Mouse (Mus musculus) midbrain, embryonic 12.5 days (tissue): ENCODE data around the gene Olfr90. TPM values are rescaled to one million over a fixed set of nuclear protein-coding genes. Genes with fewer than 3 reads are reported as not detected.

Experiments used
- ATAC-seq: fragments of 200-750 bp; cut with Nextera tagmentation; 2 replicates; pipeline ENCODE4 v1.8.0; 2017; ENCODE audit warnings: low read depth, moderate TSS enrichment, moderate library complexity; ENCODE audit not compliant: low FRiP score
- H3K27ac ChIP-seq: fragments of 300-500 bp; sonication (generic); replicated peaks from 2 replicates; pipeline ENCODE4 v1.5.1; 2016; ENCODE audit warnings: mild to moderate bottlenecking
- H3K27me3 ChIP-seq: fragments of 300-500 bp; sonication (generic); 2 replicates; pipeline ENCODE4 v1.6.1; 2016; ENCODE audit warnings: mild to moderate bottlenecking
- H3K36me3 ChIP-seq: fragments of 300-500 bp; sonication (generic); 2 replicates; pipeline ENCODE4 v1.6.1; 2016
- H3K4me1 ChIP-seq: fragments of 300-500 bp; sonication (generic); 2 replicates; pipeline ENCODE4 v1.6.1; 2016
- H3K4me2 ChIP-seq: fragments of 300-500 bp; sonication (generic); replicated peaks from 2 replicates; pipeline ENCODE4 v1.6.1; 2016; ENCODE audit warnings: mild to moderate bottlenecking, moderate library complexity
- H3K4me3 ChIP-seq: fragments of 300-500 bp; sonication (generic); 2 replicates; pipeline ENCODE4 v1.5.1; 2016; ENCODE audit warnings: mild to moderate bottlenecking
- H3K9ac ChIP-seq: fragments of 300-500 bp; sonication (generic); replicated peaks from 2 replicates; pipeline ENCODE4 v1.6.1; 2016; ENCODE audit warnings: mild to moderate bottlenecking, moderate library complexity
- H3K9me3 ChIP-seq: fragments of 300-500 bp; sonication (generic); 2 replicates; pipeline ENCODE4 v1.6.1; 2016; ENCODE audit warnings: mild to moderate bottlenecking
- WGBS: fragments of 180-500 bp; shearing (Covaris S2); methylation state at CpG from one replicate; pipeline ENCODE4 v1.1.7; 2016; 5-methylcytosine and 5-hydroxymethylcytosine counted together
- polyA plus RNA-seq: library from polyadenylated mRNA; unstranded; fragments of >200 nt; fragmentation: Nextera tagmentation; extraction: Ambion mirVana; gene quantifications from 2 replicates; pipeline ENCODE4 v1.2.1, GENCODE M21; 2016

The Olfr90 gene
- polyA plus RNA-seq, 1 experiment from 2014 or later: not detected

GRCm38 (mm10) chr17:37075766-37076165 lies 12.5 kb downstream of the Olfr90 start:
- H3K9me3 ChIP-seq: no peaks in the 10 kb centered on the region
- no peak overlapping the region for H3K27ac ChIP-seq
- H3K27me3 ChIP-seq: peaks cover 10% of the 10 kb centered on the region
- H3K4me1 ChIP-seq: peaks cover 33% of the 10 kb centered on the region
- 89% methylated on average over 2 of the region's 2 CpGs for WGBS
- no peak overlapping the region for H3K4me3 ChIP-seq
- H3K36me3 ChIP-seq: peaks cover 58% of the 10 kb centered on the region
- no peak overlapping the region for H3K9ac ChIP-seq
- H3K4me2 ChIP-seq: no peak overlapping the region
- ATAC-seq: no peak

GRCm38 (mm10) chr17:37075181-37075580 lies 13.1 kb downstream of the Olfr90 start:
- ATAC-seq: no peak
- no peaks in the 10 kb centered on the region for H3K9me3 ChIP-seq
- peaks cover 64% of the 10 kb centered on the region for H3K36me3 ChIP-seq
- peaks cover 33% of the 10 kb centered on the region for H3K4me1 ChIP-seq
- no peak overlapping the region for H3K27ac ChIP-seq
- H3K27me3 ChIP-seq: peaks cover 10% of the 10 kb centered on the region
- H3K9ac ChIP-seq: no peak overlapping the region
- H3K4me2 ChIP-seq: no peak overlapping the region
- WGBS: 80% methylated on average over 6 of the region's 6 CpGs
- no peak overlapping the region for H3K4me3 ChIP-seq

GRCm38 (mm10) chr17:37072730-37073276 lies 15.5 kb downstream of the Olfr90 start:
- Histone ChIP-seq H3K9ac (0 out of 2 replicates have a peak overlapping the region, but pooled peaks have one; percentile 15), H3K4me1 (peaks cover 13% of the 10 kb centered on the region), H3K4me2 (0 out of 2 replicates have a peak overlapping the region, but pooled peaks have one; percentile 4), H3K4me3 (no peak overlapping the region), H3K9me3 (no peaks in the 10 kb centered on the region), H3K27ac (peak overlapping the region; percentile 54; the same call in 1 of the 2 replicates), H3K27me3 (peaks cover 10% of the 10 kb centered on the region), H3K36me3 (peaks cover 87% of the 10 kb centered on the region)
- ATAC-seq: peak; percentile 35; the same call in 1 of the 2 replicates
- 38% methylated on average over 11 of the region's 11 CpGs for WGBS

GRCm38 (mm10) chr17:37072080-37072729 lies 16.1 kb downstream of the Olfr90 start:
- Histone ChIP-seq H3K4me1 (peaks cover 11% of the 10 kb centered on the region), H3K9ac (no peak overlapping the region), H3K9me3 (no peaks in the 10 kb centered on the region), H3K36me3 (peaks cover 93% of the 10 kb centered on the region), H3K27ac (peak overlapping the region; percentile 58), H3K27me3 (peaks cover 10% of the 10 kb centered on the region), H3K4me3 (no peak overlapping the region), H3K4me2 (no peak overlapping the region)
- WGBS: 59% methylated on average over 12 of the region's 12 CpGs
- ATAC-seq: peak; percentile 51; the same call in 1 of the 2 replicates

GRCm38 (mm10) chr17:37070121-37070520 lies 18.2 kb downstream of the Olfr90 start:
- H3K27ac ChIP-seq: no peak overlapping the region
- no peaks in the 10 kb centered on the region for H3K9me3 ChIP-seq
- H3K27me3 ChIP-seq: 0 out of 2 replicates have a peak, but pooled peaks cover 1% of the 10 kb centered on the region
- peaks cover 11% of the 10 kb centered on the region for H3K4me1 ChIP-seq
- no peak overlapping the region for H3K4me3 ChIP-seq
- no peak overlapping the region for H3K9ac ChIP-seq
- no peak overlapping the region for H3K4me2 ChIP-seq
- no peak for ATAC-seq
- 86% methylated on average over 8 of the region's 8 CpGs for WGBS
- H3K36me3 ChIP-seq: peaks cover 95% of the 10 kb centered on the region

- H3K4me2 ChIP-seq: no peak overlapping the region
- H3K9me3 ChIP-seq: no peaks in the 10 kb centered on the region
- no peak overlapping the region for H3K27ac ChIP-seq
- no peak overlapping the region for H3K9ac ChIP-seq
- peaks cover 11% of the 10 kb centered on the region for H3K4me1 ChIP-seq
- no peaks in the 10 kb centered on the region for H3K27me3 ChIP-seq
- ATAC-seq: no peak
- 87% methylated on average over 1 of the region's 1 CpGs for WGBS
- no peak overlapping the region for H3K4me3 ChIP-seq
- H3K36me3 ChIP-seq: peaks cover 96% of the 10 kb centered on the region
Measured at GRCm38 (mm10) chr17:37067861-37068260, 20.4 kb downstream of the Olfr90 start.

- Histone ChIP-seq H3K4me2 (no peak overlapping the region), H3K4me1 (no peaks in the 10 kb centered on the region), H3K27me3 (no peaks in the 10 kb centered on the region), H3K9ac (no peak overlapping the region), H3K4me3 (no peak overlapping the region), H3K36me3 (peaks cover 99% of the 10 kb centered on the region), H3K27ac (no peak overlapping the region), H3K9me3 (no peaks in the 10 kb centered on the region)
- WGBS: 96% methylated on average over 2 of the region's 2 CpGs
- ATAC-seq: no peak
Measured at GRCm38 (mm10) chr17:37065993-37066392, 22.3 kb downstream of the Olfr90 start.

- H3K4me2 ChIP-seq: no peak overlapping the region
- no peak overlapping the region for H3K27ac ChIP-seq
- H3K4me3 ChIP-seq: no peak overlapping the region
- H3K36me3 ChIP-seq: peaks cover 96% of the 10 kb centered on the region
- no peak overlapping the region for H3K9ac ChIP-seq
- no peaks in the 10 kb centered on the region for H3K9me3 ChIP-seq
- WGBS: 59% methylated on average over 11 of the region's 11 CpGs
- H3K27me3 ChIP-seq: no peaks in the 10 kb centered on the region
- no peaks in the 10 kb centered on the region for H3K4me1 ChIP-seq
- no peak for ATAC-seq
Measured at GRCm38 (mm10) chr17:37063686-37064495, 24.4 kb downstream of the Olfr90 start.

GRCm38 (mm10) chr17:37063063-37063462 lies 25.2 kb downstream of the Olfr90 start:
- no peaks in the 10 kb centered on the region for H3K9me3 ChIP-seq
- no peak overlapping the region for H3K4me2 ChIP-seq
- H3K9ac ChIP-seq: no peak overlapping the region
- H3K4me3 ChIP-seq: no peak overlapping the region
- 59% methylated on average over 10 of the region's 10 CpGs for WGBS
- H3K4me1 ChIP-seq: no peaks in the 10 kb centered on the region
- no peak overlapping the region for H3K27ac ChIP-seq
- peaks cover 96% of the 10 kb centered on the region for H3K36me3 ChIP-seq
- no peaks in the 10 kb centered on the region for H3K27me3 ChIP-seq
- ATAC-seq: no peak

GRCm38 (mm10) chr17:37062101-37062641 lies 26.1 kb downstream of the Olfr90 start:
- Histone ChIP-seq H3K27ac (no peak overlapping the region), H3K9me3 (no peaks in the 10 kb centered on the region), H3K27me3 (no peaks in the 10 kb centered on the region), H3K36me3 (peaks cover 91% of the 10 kb centered on the region), H3K4me1 (no peaks in the 10 kb centered on the region), H3K9ac (no peak overlapping the region), H3K4me2 (no peak overlapping the region), H3K4me3 (no peak overlapping the region)
- no peak for ATAC-seq
- 77% methylated on average over 10 of the region's 10 CpGs for WGBS

GRCm38 (mm10) chr17:37061435-37061834 lies 26.9 kb downstream of the Olfr90 start:
- Histone ChIP-seq H3K4me2 (no peak overlapping the region), H3K27me3 (no peaks in the 10 kb centered on the region), H3K36me3 (peaks cover 90% of the 10 kb centered on the region), H3K27ac (no peak overlapping the region), H3K4me1 (no peaks in the 10 kb centered on the region), H3K9ac (no peak overlapping the region), H3K4me3 (no peak overlapping the region), H3K9me3 (no peaks in the 10 kb centered on the region)
- WGBS: 71% methylated on average over 3 of the region's 3 CpGs
- ATAC-seq: no peak

GRCm38 (mm10) chr17:37056957-37057356 lies 31.3 kb downstream of the Olfr90 start:
- ATAC-seq: no peak
- 88% methylated on average over 6 of the region's 6 CpGs for WGBS
- Histone ChIP-seq H3K4me2 (no peak overlapping the region), H3K9ac (no peak overlapping the region), H3K4me1 (0 out of 2 replicates have a peak, but pooled peaks cover 7% of the 10 kb centered on the region), H3K4me3 (no peak overlapping the region), H3K27ac (no peak overlapping the region), H3K27me3 (no peaks in the 10 kb centered on the region), H3K36me3 (peaks cover 77% of the 10 kb centered on the region), H3K9me3 (no peaks in the 10 kb centered on the region)
